Mouse (Mus musculus) mesoderm, embryonic 11.5 days (tissue): ENCODE measurements around the gene Dnttip1.

Experiments used
- DNase-seq: peaks from one replicate; pipeline ENCODE4 v3.0.0-alpha.2; 2012; ENCODE audit warnings: low read depth, low spot score

The Dnttip1 gene

GRCm38 (mm10) chr2:164804533-164805331 lies 58.9 kb downstream of the Dnttip1 start, which contains the start of the genes Acot8 and Zswim3:
TSS of gene Acot8 (minus strand) at chr2:164804882.
TSS of gene Zswim3 (plus strand) at chr2:164805098.
- DNase-seq = peak; percentile 99

GRCm38 (mm10) chr2:164805332-164805718 lies 59.5 kb downstream of the Dnttip1 start:
- no peak for DNase-seq

- no peak for DNase-seq
Measured at GRCm38 (mm10) chr2:164806614-164807013, 60.8 kb downstream of the Dnttip1 start.

- no peak for DNase-seq
Measured at GRCm38 (mm10) chr2:164813557-164813956, 67.8 kb downstream of the Dnttip1 start.

DNA sequence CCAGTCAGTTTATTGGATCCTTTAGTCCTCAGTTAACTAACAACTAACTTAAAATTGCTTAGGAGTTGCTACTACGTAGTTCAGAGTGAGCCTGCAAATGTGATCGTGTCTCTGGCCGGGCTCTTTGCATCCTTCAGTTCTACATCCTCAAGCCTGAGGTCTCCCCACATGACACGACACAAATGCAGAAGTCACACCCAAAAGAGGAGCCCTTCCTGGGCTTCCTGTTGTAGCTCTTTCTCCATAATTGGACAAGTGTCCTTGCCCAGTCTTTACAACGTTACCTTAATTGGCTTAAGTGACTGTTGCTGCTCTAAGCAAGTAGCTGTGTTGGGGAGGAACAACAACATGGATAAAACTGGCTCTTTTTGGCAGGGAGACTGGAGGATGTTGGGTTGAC lies 69.6 kb downstream of the Dnttip1 start:
- DNase-seq = no peak

- DNase-seq = no peak
Measured at GRCm38 (mm10) chr2:164815821-164816220, 70.0 kb downstream of the Dnttip1 start.

DNA sequence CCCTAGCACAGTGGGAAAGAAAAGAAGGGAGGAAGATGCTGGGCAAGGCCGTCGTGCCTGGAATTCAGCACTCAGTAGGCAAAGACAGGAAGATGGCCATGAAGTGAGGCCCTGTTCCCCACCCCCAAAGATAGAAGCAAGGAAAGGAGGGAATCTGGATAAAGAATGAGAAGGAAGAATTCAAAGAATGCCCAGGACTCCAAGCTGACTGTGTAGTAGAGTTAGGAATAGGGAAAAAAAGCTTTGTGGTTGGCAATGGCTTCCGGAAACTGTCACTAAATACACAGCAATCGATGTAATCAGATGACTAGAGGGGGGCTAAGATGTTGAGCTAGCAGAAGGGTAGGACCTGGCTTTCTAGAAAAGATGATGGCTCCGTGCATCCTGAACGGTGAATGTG lies 71.4 kb downstream of the Dnttip1 start:
- no peak for DNase-seq

DNA sequence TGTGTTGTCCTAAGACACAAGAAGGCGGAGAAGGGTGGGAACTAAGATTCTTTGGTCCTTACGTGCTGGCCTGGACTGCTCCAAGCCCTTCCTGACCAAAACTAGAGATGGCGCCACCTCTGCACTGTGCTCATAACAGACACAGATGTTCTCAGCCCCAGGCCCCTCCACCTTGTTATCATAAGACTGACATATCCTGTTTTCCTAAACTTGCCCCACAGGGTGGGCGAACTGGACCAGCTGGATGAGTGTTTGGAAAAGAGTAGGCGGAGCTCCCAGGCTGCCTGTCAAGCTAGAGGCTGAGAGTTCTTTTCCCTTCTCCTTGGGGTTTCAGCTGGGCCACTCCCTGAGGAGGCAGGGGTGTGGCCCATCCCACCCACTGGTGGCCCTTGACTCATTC lies 71.9 kb downstream of the Dnttip1 start:
- peak; percentile 49 for DNase-seq
